Mouse (Mus musculus) hindbrain, embryonic 14.5 days (tissue): ENCODE results near the gene Znhit6. TPM values are rescaled to one million over a fixed set of nuclear protein-coding genes. Genes with fewer than 3 reads are reported as not detected.

Source experiments
- ATAC-seq: fragments of 200-750 bp; cut with Nextera tagmentation; 2 replicates; pipeline ENCODE4 v1.8.0; 2017; ENCODE audit warnings: moderate number of reproducible peaks, mild to moderate bottlenecking, moderate TSS enrichment, moderate library complexity; ENCODE audit not compliant: low FRiP score
- DNase-seq: peaks from one replicate; pipeline ENCODE4 v3.0.0-alpha.2; 2015; ENCODE audit warnings: low spot score
- H3K27ac ChIP-seq: fragments of 300-500 bp; sonication (generic); 2 replicates; pipeline ENCODE4 v1.5.1; 2014; ENCODE audit warnings: mild to moderate bottlenecking, moderate library complexity
- H3K27me3 ChIP-seq: fragments of 300-500 bp; sonication (generic); 2 replicates; pipeline ENCODE4 v1.6.1; 2014; ENCODE audit warnings: mild to moderate bottlenecking, low read length, mixed read lengths; ENCODE audit not compliant: control insufficient read depth, insufficient read depth
- H3K36me3 ChIP-seq: fragments of 300-500 bp; sonication (generic); replicated peaks from 2 replicates; pipeline ENCODE4 v1.6.1; 2014; ENCODE audit not compliant: control insufficient read depth, insufficient read depth
- H3K4me1 ChIP-seq: fragments of 300-500 bp; sonication (generic); replicated peaks from 2 replicates; pipeline ENCODE4 v1.6.1; 2014; ENCODE audit warnings: antibody characterized with exemption, low read length, mixed read lengths; ENCODE audit not compliant: control insufficient read depth, insufficient read depth
- H3K4me2 ChIP-seq: fragments of 300-500 bp; sonication (generic); replicated peaks from 2 replicates; pipeline ENCODE4 v1.6.1; 2014; ENCODE audit warnings: mild to moderate bottlenecking, moderate library complexity
- H3K4me3 ChIP-seq: fragments of 300-500 bp; sonication (generic); replicated peaks from 2 replicates; pipeline ENCODE4 v1.5.1; 2014; ENCODE audit warnings: mild to moderate bottlenecking, low read length
- H3K9ac ChIP-seq: fragments of 300-500 bp; sonication (generic); 2 replicates; pipeline ENCODE4 v1.6.1; 2014
- H3K9me3 ChIP-seq: fragments of 300-500 bp; sonication (generic); 2 replicates; pipeline ENCODE4 v1.6.1; 2016; ENCODE audit warnings: low read length; ENCODE audit not compliant: control insufficient read depth
- WGBS: fragments of 180-500 bp; shearing (Covaris S2); extraction: QIAGEN DNeasy Blood & Tissue Kit; methylation state at CpG from one replicate; pipeline ENCODE4 v1.1.7; 2014; 5-methylcytosine and 5-hydroxymethylcytosine counted together
- polyA plus RNA-seq: library from polyadenylated mRNA; unstranded; fragments of >200 nt; fragmentation: Nextera tagmentation; extraction: Ambion mirVana; gene quantifications from 2 replicates; pipeline ENCODE4 v1.2.1, GENCODE M21; 2014

The Znhit6 gene
- polyA plus RNA-seq, 1 experiment from 2014 or later: 25.7 TPM

GRCm38 (mm10) chr3:145634002-145634710, 58.2 kb downstream of the Znhit6 start:
- no peaks in the 10 kb centered on the region for H3K36me3 ChIP-seq
- H3K4me3 ChIP-seq: no peak overlapping the region
- no peak overlapping the region for H3K9ac ChIP-seq
- H3K27ac ChIP-seq: no peak overlapping the region
- WGBS: 80% methylated on average over 14 of the region's 14 CpGs
- H3K4me2 ChIP-seq: no peak overlapping the region
- ATAC-seq: no peak
- H3K9me3 ChIP-seq: no peaks in the 10 kb centered on the region
- no peak for DNase-seq
- H3K4me1 ChIP-seq: no peaks in the 10 kb centered on the region
- H3K27me3 ChIP-seq: no peaks in the 10 kb centered on the region

GRCm38 (mm10) chr3:145640170-145640569, 64.2 kb downstream of the Znhit6 start:
- Histone ChIP-seq H3K4me1 (no peaks in the 10 kb centered on the region), H3K4me3 (no peak overlapping the region), H3K27me3 (no peaks in the 10 kb centered on the region), H3K27ac (no peak overlapping the region), H3K36me3 (no peaks in the 10 kb centered on the region), H3K4me2 (no peak overlapping the region), H3K9ac (no peak overlapping the region), H3K9me3 (no peaks in the 10 kb centered on the region)
- WGBS: 42% methylated on average over 4 of the region's 4 CpGs
- DNase-seq: no peak
- peak; percentile 43; the same call in 1 of the 2 replicates for ATAC-seq

GRCm38 (mm10) chr3:145640583-145640982, 64.6 kb downstream of the Znhit6 start:
- Histone ChIP-seq H3K4me3 (no peak overlapping the region), H3K9ac (no peak overlapping the region), H3K27ac (no peak overlapping the region), H3K36me3 (no peaks in the 10 kb centered on the region), H3K4me1 (no peaks in the 10 kb centered on the region), H3K27me3 (no peaks in the 10 kb centered on the region), H3K4me2 (no peak overlapping the region), H3K9me3 (no peaks in the 10 kb centered on the region)
- 63% methylated on average over 4 of the region's 4 CpGs for WGBS
- no peak for DNase-seq
- ATAC-seq: no peak

- ATAC-seq (no peak), DNase-seq (no peak)
- Histone ChIP-seq H3K36me3 (no peaks in the 10 kb centered on the region), H3K9me3 (no peaks in the 10 kb centered on the region), H3K27ac (no peak overlapping the region), H3K27me3 (no peaks in the 10 kb centered on the region), H3K4me1 (no peaks in the 10 kb centered on the region), H3K9ac (no peak overlapping the region), H3K4me3 (no peak overlapping the region), H3K4me2 (no peak overlapping the region)
- WGBS: 86% methylated on average over 5 of the region's 5 CpGs
These were observed 65.2 kb downstream of the Znhit6 start for GRCm38 (mm10) chr3:145641036-145641685.

GRCm38 (mm10) chr3:145641878-145642277, 65.9 kb downstream of the Znhit6 start:
- Histone ChIP-seq H3K4me2 (no peak overlapping the region), H3K9me3 (no peaks in the 10 kb centered on the region), H3K4me3 (no peak overlapping the region), H3K4me1 (no peaks in the 10 kb centered on the region), H3K9ac (no peak overlapping the region), H3K27ac (no peak overlapping the region), H3K27me3 (no peaks in the 10 kb centered on the region), H3K36me3 (no peaks in the 10 kb centered on the region)
- DNase-seq (no peak), ATAC-seq (no peak)
- WGBS: 78% methylated on average over 3 of the region's 3 CpGs

GRCm38 (mm10) chr3:145642861-145643260, 66.9 kb downstream of the Znhit6 start:
- Histone ChIP-seq H3K27ac (no peak overlapping the region), H3K9me3 (no peaks in the 10 kb centered on the region), H3K36me3 (no peaks in the 10 kb centered on the region), H3K4me1 (no peaks in the 10 kb centered on the region), H3K9ac (no peak overlapping the region), H3K4me2 (no peak overlapping the region), H3K27me3 (peaks cover 6% of the 10 kb centered on the region), H3K4me3 (no peak overlapping the region)
- DNase-seq (no peak), ATAC-seq (no peak)
- 51% methylated on average over 11 of the region's 11 CpGs for WGBS

- WGBS: 62% methylated on average over 6 of the region's 6 CpGs
- Histone ChIP-seq H3K27ac (no peak overlapping the region), H3K4me3 (no peak overlapping the region), H3K9me3 (no peaks in the 10 kb centered on the region), H3K4me1 (peaks cover 8% of the 10 kb centered on the region), H3K9ac (no peak overlapping the region), H3K27me3 (peaks cover 28% of the 10 kb centered on the region), H3K36me3 (no peaks in the 10 kb centered on the region), H3K4me2 (no peak overlapping the region)
- DNase-seq (no peak), ATAC-seq (no peak)
These were observed 69.5 kb downstream of the Znhit6 start for GRCm38 (mm10) chr3:145645463-145645862.

- ATAC-seq (no peak), DNase-seq (no peak)
- Histone ChIP-seq H3K9me3 (no peaks in the 10 kb centered on the region), H3K9ac (no peak overlapping the region), H3K27ac (no peak overlapping the region), H3K4me1 (peaks cover 14% of the 10 kb centered on the region), H3K27me3 (peaks cover 34% of the 10 kb centered on the region), H3K36me3 (no peaks in the 10 kb centered on the region), H3K4me2 (no peak overlapping the region), H3K4me3 (no peak overlapping the region)
- 17% methylated on average over 3 of the region's 3 CpGs for WGBS
These were observed 70.0 kb downstream of the Znhit6 start for GRCm38 (mm10) chr3:145646009-145646408.

GRCm38 (mm10) chr3:145646666-145647065, 70.7 kb downstream of the Znhit6 start:
- WGBS: 53% methylated on average over 2 of the region's 2 CpGs
- no peak for ATAC-seq
- no peak overlapping the region for H3K9ac ChIP-seq

More at GRCm38 (mm10) chr3:145646666-145647065, 70.7 kb downstream of the Znhit6 start:
- H3K36me3 ChIP-seq: no peaks in the 10 kb centered on the region
- no peak overlapping the region for H3K27ac ChIP-seq
- peaks cover 17% of the 10 kb centered on the region for H3K4me1 ChIP-seq
- H3K27me3 ChIP-seq: peaks cover 40% of the 10 kb centered on the region
- H3K4me2 ChIP-seq: no peak overlapping the region
- no peak overlapping the region for H3K4me3 ChIP-seq
- no peak for DNase-seq
- no peaks in the 10 kb centered on the region for H3K9me3 ChIP-seq
